In genomic region chr12:71346071-71346470, GRCm38 (mm10) we compare ENCODE assay signal across 9 mouse cellular contexts. TPM values are rescaled to one million over a fixed set of nuclear protein-coding genes. Genes with fewer than 3 reads are reported as not detected.
DNase-seq lines count a peak whose midpoint lies in the region; ATAC-seq and TF ChIP-seq lines count a peak whose summit lies in the region.
"Had no signal": no experiment of that assay in that cellular context is flagged by ENCODE, and none has a peak within 500 bp of the region (broad histone marks: within the 10 kb centered on the region; RNA-seq: fewer than 3 reads in every experiment).

No protein-coding gene starts in this region.

- peak overlapping the region; percentile 17 for H3K4me2 ChIP-seq in lung, postnatal 0 days (replicated peaks; ENCODE audit: low read depth, low read length)

- H3K27ac ChIP-seq in lung, postnatal 0 days (ENCODE audit: low read length), result no peak overlapping the region
- H3K27ac ChIP-seq in limb, embryonic 10.5 days, result peak overlapping the region; percentile 43; the same call in 1 of the 2 replicates

- WGBS in lung, postnatal 0 days, result 15% methylated on average over 5 of the region's 5 CpGs
- WGBS in limb, embryonic 10.5 days, result 37% methylated on average over 5 of the region's 5 CpGs

- peak; percentile 43 for DNase-seq in embryo, embryonic 10.5 days (ENCODE audit: low spot score)
- no peak for DNase-seq in embryo, embryonic 9.5 days (ENCODE audit: extremely low spot score)
- DNase-seq in lung, postnatal 0 days (ENCODE audit: low spot score), result peak; percentile 42
- DNase-seq in lung, postnatal 25 days (ENCODE audit: low spot score), result no peak
- DNase-seq in limb, embryonic 10.5 days (ENCODE audit: low spot score), result no peak
- DNase-seq in cerebellum, adult 11-12 months, result no peak
- no peak for DNase-seq in retina, embryonic 14.5 days (ENCODE audit: low spot score)
- no peak for DNase-seq in frontal cortex, postnatal 25 days (ENCODE audit: low spot score in 2 of 2)
- DNase-seq: cerebellum, postnatal 10 days had no signal

- H3K9me3 ChIP-seq in lung, postnatal 0 days (ENCODE audit: low read length), result no peaks in the 10 kb centered on the region
- H3K9me3 ChIP-seq in limb, embryonic 10.5 days (replicated peaks), result no peaks in the 10 kb centered on the region

- no peak overlapping the region for H3K9ac ChIP-seq in lung, postnatal 0 days (replicated peaks; ENCODE audit: low read depth)

- no peaks in the 10 kb centered on the region for H3K4me1 ChIP-seq in lung, postnatal 0 days (ENCODE audit: insufficient read depth, low read depth, low read length)
- peaks cover 20% of the 10 kb centered on the region for H3K4me1 ChIP-seq in limb, embryonic 10.5 days

- H3K27me3 ChIP-seq in lung, postnatal 0 days (replicated peaks; ENCODE audit: insufficient read depth, low read length), result no peaks in the 10 kb centered on the region
- H3K27me3 ChIP-seq in limb, embryonic 10.5 days (ENCODE audit: low read depth, poor library complexity, severe bottlenecking), result no peaks in the 10 kb centered on the region

- H3K36me3 ChIP-seq in lung, postnatal 0 days (ENCODE audit: insufficient read depth, low read length), result no peaks in the 10 kb centered on the region
- no peaks in the 10 kb centered on the region for H3K36me3 ChIP-seq in limb, embryonic 10.5 days

- ATAC-seq in lung, postnatal 0 days, result no peak

- no peak for TF ChIP-seq CTCF in lung, postnatal 0 days (IDR thresholded peaks at IDR 0.05)

- TF ChIP-seq EP300 in lung, postnatal 0 days (IDR thresholded peaks at IDR 0.05), result no peak

- no peak overlapping the region for H3K4me3 ChIP-seq in lung, postnatal 0 days (ENCODE audit: low read depth, low read length)
- no peak overlapping the region for H3K4me3 ChIP-seq in limb, embryonic 10.5 days

RNA-seq across cellular contexts. Expression of gene Dact1, which starts 36.4 kb away (rescaled TPM):
- 4.0 and 5.5 TPM in 2 replicates for polyA plus RNA-seq in lung, postnatal 0 days (2015; fragmentation: Nextera tagmentation; extraction: Ambion mirVana)
- 9.8 and 18.8 TPM in 2 replicates for polyA plus RNA-seq in limb, embryonic 10.5 days (2016; fragmentation: Nextera tagmentation; extraction: Ambion mirVana)

Comparison
In these comparisons a context has a peak if more than half of its experiments do, and no peak if none do; other contexts are left out.
1. DNase-seq: peak in embryo, embryonic 10.5 days (single experiment) and lung, postnatal 0 days (single experiment); none in embryo, embryonic 9.5 days (single experiment), lung, postnatal 25 days (single experiment), limb, embryonic 10.5 days (single experiment), cerebellum, adult 11-12 months (single experiment), retina, embryonic 14.5 days (single experiment) and frontal cortex, postnatal 25 days (0 of 2).